Mouse (Mus musculus): Measurements from ENCODE around the gene Zfp566.
"Not testable (repeated sequence)": the region's sequence is repeated elsewhere in the genome, so short reads cannot be mapped to it uniquely, and the experiment has no call there.

The Zfp566 gene

GRCm38 (mm10) chr7:30090092-30090969 lies at the start of gene Zfp566, which contains the start of gene Gm26920:
Zfp566 (minus strand) TSS chr7:30090527.
Gm26920 (minus strand) TSS chr7:30090410.
- DNase-seq (ENCODE audit: low spot score) = peak; percentile 87

GRCm38 (mm10) chr7:30136826-30137225 lies 46.5 kb upstream of the Zfp566 start:
- no peak for DNase-seq (ENCODE audit: low spot score)

GRCm38 (mm10) chr7:30132396-30132795 lies 42.1 kb upstream of the Zfp566 start:
- DNase-seq (ENCODE audit: low spot score) = no peak

GRCm38 (mm10) chr7:30129900-30130299 lies 39.6 kb upstream of the Zfp566 start:
- no peak for DNase-seq (ENCODE audit: low spot score)

GRCm38 (mm10) chr7:30122188-30122530 lies 31.8 kb upstream of the Zfp566 start:
- no peak for DNase-seq (ENCODE audit: low spot score)

GRCm38 (mm10) chr7:30121308-30122187 lies 31.2 kb upstream of the Zfp566 start, which contains the start of gene Zfp382:
Zfp382 (plus strand) TSS chr7:30121942.
- peak; percentile 80 for DNase-seq (ENCODE audit: low spot score)

GRCm38 (mm10) chr7:30117935-30118334 lies 27.6 kb upstream of the Zfp566 start:
- not testable (repeated sequence) for DNase-seq (ENCODE audit: low spot score)

GRCm38 (mm10) chr7:30116076-30116475 lies 25.7 kb upstream of the Zfp566 start:
- DNase-seq (ENCODE audit: low spot score) = no peak

GRCm38 (mm10) chr7:30099297-30099696 lies 9.0 kb upstream of the Zfp566 start:
- DNase-seq (ENCODE audit: low spot score) = no peak

- no peak for DNase-seq (ENCODE audit: low spot score)
Observed at GRCm38 (mm10) chr7:30095551-30096125, 5.3 kb upstream of the Zfp566 start.

GRCm38 (mm10) chr7:30094646-30095429 lies 4.5 kb upstream of the Zfp566 start, which contains the start of gene Zfp260:
Zfp260 (plus strand) TSS chr7:30094777.
- peak; percentile 67 for DNase-seq (ENCODE audit: low spot score)

- DNase-seq (ENCODE audit: low spot score) = no peak
Observed at GRCm38 (mm10) chr7:30093918-30094415, 3.6 kb upstream of the Zfp566 start.

- DNase-seq (ENCODE audit: low spot score) = no peak
Observed at GRCm38 (mm10) chr7:30092666-30093065, 2.3 kb upstream of the Zfp566 start.

GRCm38 (mm10) chr7:30090970-30091585 lies 751 bp upstream of the Zfp566 start:
- DNase-seq (ENCODE audit: low spot score) = no peak

GRCm38 (mm10) chr7:30089405-30089804 lies 922 bp downstream of the Zfp566 start:
- DNase-seq (ENCODE audit: low spot score) = no peak

- DNase-seq (ENCODE audit: low spot score) = no peak
Observed at GRCm38 (mm10) chr7:30086524-30086923, 3.8 kb downstream of the Zfp566 start.

GRCm38 (mm10) chr7:30072146-30073028 lies 17.9 kb downstream of the Zfp566 start, which contains the start of gene Zfp82:
Zfp82 (minus strand) TSS chr7:30072900.
- peak; percentile 67 for DNase-seq (ENCODE audit: low spot score)

- no peak for DNase-seq (ENCODE audit: low spot score)
Observed at GRCm38 (mm10) chr7:30064622-30065021, 25.7 kb downstream of the Zfp566 start.

GRCm38 (mm10) chr7:30062478-30062877 lies 27.8 kb downstream of the Zfp566 start:
- peak; percentile 13 for DNase-seq (ENCODE audit: low spot score)

- DNase-seq (ENCODE audit: low spot score) = no peak
Observed at GRCm38 (mm10) chr7:30060341-30060740, 30.0 kb downstream of the Zfp566 start.
